Mouse (Mus musculus) kidney, adult 18-20 months (tissue): ENCODE results near the gene Ptpn13.

Experiments used
- DNase-seq: peaks from one replicate; pipeline ENCODE4 v3.0.0; 2021

The Ptpn13 gene

GRCm38 (mm10) chr5:103598264-103598663, 173.3 kb downstream of the Ptpn13 start:
- no peak for DNase-seq

- peak; percentile 48 for DNase-seq
Measured at GRCm38 (mm10) chr5:103598881-103599280, 173.9 kb downstream of the Ptpn13 start.

GRCm38 (mm10) chr5:103603115-103603893, 178.3 kb downstream of the Ptpn13 start:
- no peak for DNase-seq

- DNase-seq, result no peak
Measured at GRCm38 (mm10) chr5:103605707-103606106, 180.7 kb downstream of the Ptpn13 start.

GRCm38 (mm10) chr5:103610148-103610547, 185.2 kb downstream of the Ptpn13 start:
- DNase-seq, result no peak

GRCm38 (mm10) chr5:103610856-103611472, 186.0 kb downstream of the Ptpn13 start:
- no peak for DNase-seq

GRCm38 (mm10) chr5:103612316-103612715, 187.3 kb downstream of the Ptpn13 start:
- DNase-seq, result no peak

GRCm38 (mm10) chr5:103614356-103614755, 189.4 kb downstream of the Ptpn13 start:
- no peak for DNase-seq

- DNase-seq, result no peak
Measured at GRCm38 (mm10) chr5:103617191-103617590, 192.2 kb downstream of the Ptpn13 start.

GRCm38 (mm10) chr5:103620301-103620973, 195.4 kb downstream of the Ptpn13 start:
- no peak for DNase-seq

- no peak for DNase-seq
Measured at GRCm38 (mm10) chr5:103622321-103622720, 197.3 kb downstream of the Ptpn13 start.

GRCm38 (mm10) chr5:103624831-103625230, 199.8 kb downstream of the Ptpn13 start:
- no peak for DNase-seq

- DNase-seq, result no peak
Measured at GRCm38 (mm10) chr5:103628499-103628898, 203.5 kb downstream of the Ptpn13 start.

- peak; percentile 71 for DNase-seq
Measured at GRCm38 (mm10) chr5:103629111-103629764, 204.2 kb downstream of the Ptpn13 start, which contains the start of gene Slc10a6. Slc10a6 (minus strand) TSS chr5:103629403.

GRCm38 (mm10) chr5:103629854-103630580, 205.0 kb downstream of the Ptpn13 start:
- DNase-seq, result no peak

GRCm38 (mm10) chr5:103637162-103637561, 212.2 kb downstream of the Ptpn13 start:
- DNase-seq, result no peak

- no peak for DNase-seq
Measured at GRCm38 (mm10) chr5:103644167-103644566, 219.2 kb downstream of the Ptpn13 start.

GRCm38 (mm10) chr5:103647320-103647719, 222.3 kb downstream of the Ptpn13 start:
- no peak for DNase-seq
